Mouse (Mus musculus): ENCODE measurements around the gene Plaa.

The Plaa gene

DNA sequence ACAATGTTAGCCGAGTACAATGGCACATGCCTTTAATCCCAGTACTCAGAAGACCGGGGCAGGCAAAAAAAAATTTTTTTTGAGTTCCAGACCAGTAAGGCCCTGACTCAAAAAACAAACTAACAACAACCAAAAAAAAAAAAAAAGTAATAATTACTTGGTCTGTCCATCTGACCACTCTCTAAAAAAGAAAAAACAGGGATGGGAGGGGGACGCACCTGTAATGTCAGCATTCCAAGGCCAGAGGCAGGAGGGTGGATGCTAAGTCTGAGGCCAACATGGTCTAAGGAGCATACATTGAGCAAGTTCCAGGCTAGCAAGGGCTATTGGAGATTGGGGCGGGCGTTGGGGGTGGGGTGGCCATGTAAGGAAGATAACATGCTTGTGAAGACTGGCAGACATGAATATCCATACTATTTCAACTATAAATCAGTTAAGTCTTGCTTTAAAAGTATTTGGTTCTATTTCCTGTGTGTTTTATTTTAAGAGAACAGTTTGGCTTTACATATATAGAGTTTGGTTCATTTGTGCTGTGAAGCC is 48.0 kb downstream of the Plaa start:
- DNase-seq, result no peak

DNA sequence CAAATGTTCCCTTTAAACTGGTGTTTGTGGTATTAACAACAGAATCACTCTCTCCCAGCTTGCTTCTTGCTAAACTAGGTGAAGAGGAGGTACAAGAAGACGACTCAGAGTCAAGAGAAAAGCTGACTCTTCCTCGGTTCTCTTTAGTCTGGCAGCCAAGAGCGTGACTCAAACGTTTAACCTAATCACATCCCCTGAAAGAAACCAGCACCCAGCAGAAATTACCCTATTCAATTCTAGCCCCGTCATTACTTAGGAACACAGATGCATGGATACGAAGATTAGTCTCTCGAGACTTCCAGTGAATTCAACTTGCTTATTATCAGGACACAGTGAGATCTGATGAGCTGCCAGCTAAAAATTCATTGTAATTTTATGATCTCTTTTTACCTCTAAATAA is 58.7 kb downstream of the Plaa start:
- no peak for DNase-seq

DNA sequence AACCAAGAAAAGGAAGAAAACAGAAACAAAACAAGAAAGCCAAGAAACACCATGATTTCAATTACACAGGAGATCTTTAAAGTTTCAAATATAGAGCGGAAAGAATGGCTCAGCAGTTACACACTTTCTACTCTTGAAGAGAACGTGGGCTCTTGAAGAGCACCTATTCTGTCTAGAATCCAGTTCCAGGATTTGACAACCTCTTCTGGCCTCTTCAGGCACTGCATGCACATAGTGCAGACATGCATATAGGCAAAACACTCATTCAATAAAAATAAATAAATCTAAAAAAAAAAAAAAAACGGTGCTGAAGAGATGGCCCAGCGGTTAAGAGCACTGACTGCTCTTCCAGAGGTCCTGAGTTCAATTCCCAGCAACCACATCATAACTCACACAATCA is 60.0 kb downstream of the Plaa start:
- no peak for DNase-seq

DNA sequence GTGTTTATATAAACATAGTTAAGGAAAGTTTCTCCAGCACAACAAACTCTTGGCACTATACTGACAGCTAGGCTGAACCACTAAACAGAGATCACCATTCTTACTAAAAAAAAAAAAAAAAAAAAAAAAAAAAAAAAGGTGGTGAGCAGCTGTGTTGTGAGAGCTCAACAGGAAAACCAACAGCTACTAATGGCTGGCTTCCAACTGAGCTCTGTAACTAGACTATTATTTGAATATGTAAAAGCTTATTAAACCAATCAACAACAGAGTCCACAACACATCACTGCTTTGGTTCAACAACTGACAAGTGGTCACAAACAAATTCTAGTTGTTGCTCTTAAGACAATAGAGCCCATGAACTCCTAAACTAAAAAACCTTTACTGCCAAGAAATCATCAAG is 69.8 kb downstream of the Plaa start:
- DNase-seq, result no peak

DNA sequence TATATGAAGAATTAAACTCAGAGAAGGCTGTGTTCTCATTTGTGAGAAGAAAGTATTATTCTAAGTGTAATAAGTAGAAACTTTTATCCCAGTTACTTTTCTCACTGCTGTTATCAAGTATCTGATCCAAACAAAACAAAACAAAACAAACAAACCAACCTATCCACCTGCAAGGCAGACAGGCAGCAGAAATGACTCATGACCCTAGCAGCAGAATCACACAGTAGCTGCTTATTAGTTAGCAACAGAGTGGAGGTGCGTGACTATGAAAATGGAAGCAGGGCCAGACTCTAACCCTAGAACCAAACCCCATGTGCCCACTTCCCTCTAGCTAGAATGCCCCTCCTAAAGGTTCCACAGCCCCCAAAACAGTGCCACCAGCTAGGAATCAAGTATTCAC is 73.6 kb downstream of the Plaa start:
- no peak for DNase-seq

DNA sequence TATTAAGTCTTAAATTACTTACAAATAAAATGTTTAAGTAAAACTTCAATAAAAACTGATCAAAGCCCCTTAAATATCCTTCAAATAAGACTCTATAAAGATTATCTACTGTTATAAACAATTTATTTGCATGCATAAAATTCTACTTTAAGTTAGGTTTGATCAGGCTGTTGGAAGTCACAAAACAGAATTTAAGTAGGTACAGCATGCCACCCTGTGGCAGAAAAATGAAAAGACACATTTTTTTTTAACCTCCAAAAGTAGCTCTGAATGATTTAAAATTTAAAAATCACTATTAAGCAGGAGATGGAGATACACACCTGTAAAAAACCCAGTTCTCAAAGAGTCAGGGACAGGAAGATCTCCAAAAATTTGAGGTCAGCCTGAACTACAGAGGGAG is 79.7 kb downstream of the Plaa start:
- no peak for DNase-seq

DNA sequence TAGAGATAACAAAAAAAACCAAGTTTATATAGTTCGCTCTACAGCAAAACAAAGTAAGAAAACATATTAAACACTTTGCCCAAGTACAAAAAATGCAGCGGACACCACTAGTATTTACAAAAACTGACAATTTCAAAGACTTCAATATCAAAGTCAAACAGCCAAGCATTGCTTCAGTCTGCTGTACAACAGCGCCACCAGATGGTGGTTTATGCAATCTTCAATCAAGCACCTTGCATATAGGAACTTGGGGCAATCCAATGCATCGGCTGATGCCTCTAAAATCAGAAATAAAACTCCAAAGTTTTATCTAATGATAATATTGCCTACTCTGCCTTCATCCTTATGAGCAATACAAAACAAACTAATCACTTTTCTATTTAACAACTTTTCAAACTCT is 85.4 kb downstream of the Plaa start:
- no peak for DNase-seq

Measured in thymus, adult 18-20 months (tissue).